Mouse (Mus musculus): ENCODE measurements at regions not wholly inside any gene's neighbourhood (a gene's known extent, or its start where the extent isn't known, plus 50 kb on each side); places are given as distances from the start of the nearest gene placed in this dataset.

DNA sequence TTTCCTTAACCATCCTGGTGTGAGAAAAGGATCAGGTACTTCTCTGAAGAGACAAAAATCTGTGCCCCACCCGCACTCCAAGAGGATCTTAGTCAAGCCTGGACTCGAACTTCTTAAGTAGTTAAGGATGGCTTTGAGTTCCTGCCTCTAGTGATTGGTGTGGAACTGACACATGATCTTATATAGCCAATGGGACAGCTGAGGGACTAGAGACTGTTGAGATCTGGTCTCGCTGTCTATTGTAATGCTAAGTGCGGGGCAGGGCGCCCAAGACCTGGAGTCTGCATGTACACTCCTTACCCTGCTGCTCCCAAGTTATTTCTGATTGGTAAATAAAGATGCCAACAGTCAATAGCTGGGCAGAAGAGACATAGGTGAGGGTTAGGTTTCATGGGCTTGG lies 55.3 kb upstream of the Slc30a5 start:
- TF ChIP-seq CTCF (conservative IDR thresholded peaks at IDR 0.05 in 1 of 2, IDR thresholded peaks at IDR 0.05 in 1 of 2; ENCODE audit: low read depth in 2 of 2, low read length in 2 of 2) (no peak), JUND (conservative IDR thresholded peaks at IDR 0.05; ENCODE audit: low read depth, low read length) (no peak), GABPA (IDR thresholded peaks at IDR 0.05; ENCODE audit: insufficient replicate concordance, low read depth, low read length) (no peak), MAZ (IDR thresholded peaks at IDR 0.05; ENCODE audit: low read depth, low read length) (no peak), ETS1 (conservative IDR thresholded peaks at IDR 0.05; ENCODE audit: low read depth, low read length) (no peak), POLR2AphosphoS2 (IDR thresholded peaks at IDR 0.05; ENCODE audit: low read depth, low read length) (no peak)

All from CH12.LX (cell line).